Mouse (Mus musculus) brain, embryonic 14.5 days (tissue): ENCODE measurements around the gene Itga9. TPM values are rescaled to one million over a fixed set of nuclear protein-coding genes. Genes with fewer than 3 reads are reported as not detected.
A peak's percentile ranks its signal among the peaks of the same experiment; 100 is the strongest.

Experiments
- DNase-seq: peaks from one replicate; pipeline ENCODE4 v3.0.0-alpha.2; 2011; ENCODE audit warnings: low read depth
- CTCF ChIP-seq: fragments of 200-500 bp; IDR thresholded peaks from 2 replicates; pipeline ENCODE4 v1.5.1; 2012; ENCODE audit warnings: inconsistent platforms, mild to moderate bottlenecking, moderate library complexity, borderline replicate concordance; ENCODE audit not compliant: insufficient read depth, insufficient read length; ENCODE audit errors: extremely low read depth
- POLR2A ChIP-seq: fragments of 200-500 bp; IDR thresholded peaks from 2 replicates; pipeline ENCODE4 v1.6.1; 2012; ENCODE audit warnings: mild to moderate bottlenecking, inconsistent platforms, borderline replicate concordance; ENCODE audit not compliant: poor library complexity, insufficient read depth, insufficient read length, severe bottlenecking; ENCODE audit errors: extremely low read depth
- polyA plus RNA-seq: library from polyadenylated mRNA; depleted of rRNA; stranded (reverse); fragments of >200 nt; gene quantifications from 2 replicates; pipeline ENCODE4 v1.2.3, GENCODE M21; 2012

The Itga9 gene
- polyA plus RNA-seq, 1 experiment, result 3.0 TPM

DNA sequence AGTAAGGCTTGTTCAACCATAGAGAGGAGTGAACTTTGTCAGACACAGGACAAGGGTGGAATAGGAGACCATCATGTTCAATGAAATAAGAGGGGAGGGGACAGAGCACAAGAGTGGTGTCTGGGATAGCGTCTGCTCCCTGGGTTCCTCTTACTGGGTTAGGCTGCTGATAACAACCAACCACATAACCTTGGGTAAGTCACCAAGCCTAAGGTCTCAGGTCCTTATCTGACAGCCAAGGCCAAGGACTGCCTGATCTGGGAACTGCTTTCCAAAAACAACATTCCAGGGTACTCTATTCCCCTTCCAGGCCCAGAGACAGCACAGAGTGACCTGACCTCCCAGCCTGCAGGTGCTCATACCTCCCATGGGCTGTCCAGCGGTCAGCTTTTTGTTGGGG, 260.5 kb downstream of the Itga9 start:
- DNase-seq, result no peak
- no peak for TF ChIP-seq CTCF

DNA sequence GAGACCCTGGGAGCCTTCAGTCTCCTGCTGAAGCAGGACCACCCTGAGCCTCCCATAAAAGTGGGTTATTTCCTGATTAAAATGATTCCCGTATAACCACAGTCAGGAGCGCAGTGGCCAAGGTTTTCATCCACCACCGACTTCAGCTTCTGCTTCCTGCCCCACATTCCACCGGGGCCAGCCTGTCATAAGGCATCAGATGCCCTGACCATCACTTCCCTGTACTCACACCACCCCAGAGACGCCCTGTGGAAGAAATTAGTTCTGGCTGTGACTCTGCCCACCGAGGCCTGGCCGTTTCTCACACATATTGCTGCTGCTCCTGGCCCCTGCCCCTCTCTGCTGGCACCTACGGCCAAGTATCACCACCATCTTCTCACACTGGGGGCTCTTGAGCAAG, 261.4 kb downstream of the Itga9 start:
- DNase-seq, result no peak
- TF ChIP-seq POLR2A, result no peak
- no peak for TF ChIP-seq CTCF

DNA sequence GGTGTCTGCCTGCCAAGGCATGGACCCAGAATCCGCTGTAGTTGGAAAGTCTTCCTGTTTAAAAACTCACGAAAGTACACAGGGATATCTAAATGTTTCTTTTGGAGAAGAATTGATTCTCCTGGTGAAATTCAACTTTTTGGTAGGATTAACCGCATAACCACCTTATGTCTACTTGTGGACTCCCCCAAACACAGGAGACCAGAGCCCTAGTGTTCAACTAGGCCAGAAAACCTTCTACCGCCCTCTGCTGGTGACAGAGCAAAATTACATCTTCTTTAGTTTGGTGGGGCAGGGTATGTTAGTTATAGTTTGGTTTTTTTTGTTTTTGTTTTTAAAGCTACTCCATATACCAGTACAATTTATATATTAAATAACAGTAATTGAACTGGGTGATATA, 264.6 kb downstream of the Itga9 start:
- TF ChIP-seq CTCF, result peak; percentile 71; the same call in 1 of the 2 replicates
- TF ChIP-seq POLR2A, result no peak
- DNase-seq, result peak; percentile 71

DNA sequence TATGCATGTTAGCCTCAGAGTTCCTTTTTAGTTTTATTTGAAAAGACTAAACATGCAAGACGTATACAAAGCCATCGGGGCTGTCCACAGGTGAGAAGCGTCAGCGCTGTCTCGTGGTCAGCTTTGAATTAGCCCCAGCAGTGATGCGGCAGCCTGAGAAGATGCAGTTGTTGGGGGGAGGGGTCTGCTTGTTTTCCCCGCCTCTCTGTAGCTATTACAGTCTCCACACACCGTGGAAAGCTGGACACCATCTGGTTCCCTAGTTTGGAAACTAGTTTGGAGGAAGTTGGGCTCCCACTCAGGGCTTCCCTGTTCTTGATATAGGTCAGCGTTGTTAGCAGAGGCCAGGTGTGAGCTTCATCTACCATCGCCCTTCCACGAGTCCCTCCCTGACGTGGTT, 266.5 kb downstream of the Itga9 start:
- TF ChIP-seq CTCF (no peak), POLR2A (no peak)
- no peak for DNase-seq

DNA sequence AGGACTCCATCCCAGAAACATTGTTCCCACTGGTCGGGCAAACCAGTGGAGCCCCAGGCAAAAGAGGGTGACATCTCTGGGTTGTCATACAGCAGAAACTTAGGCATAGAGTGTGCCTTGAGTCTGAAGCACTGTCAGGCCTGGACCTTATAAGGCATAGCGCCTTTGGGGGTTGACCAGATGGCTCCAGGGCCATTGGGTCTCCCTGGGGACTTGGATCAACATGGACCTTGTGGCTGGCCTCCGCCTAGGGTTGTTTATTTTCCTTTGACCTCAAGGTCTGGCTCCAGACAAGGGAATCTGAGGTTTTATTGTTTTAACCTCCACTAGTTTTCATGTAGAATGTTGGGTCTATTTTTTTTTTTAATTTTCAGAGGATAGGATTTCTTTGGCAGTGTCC, 267.1 kb downstream of the Itga9 start:
- TF ChIP-seq POLR2A (no peak), CTCF (no peak)
- DNase-seq, result no peak

DNA sequence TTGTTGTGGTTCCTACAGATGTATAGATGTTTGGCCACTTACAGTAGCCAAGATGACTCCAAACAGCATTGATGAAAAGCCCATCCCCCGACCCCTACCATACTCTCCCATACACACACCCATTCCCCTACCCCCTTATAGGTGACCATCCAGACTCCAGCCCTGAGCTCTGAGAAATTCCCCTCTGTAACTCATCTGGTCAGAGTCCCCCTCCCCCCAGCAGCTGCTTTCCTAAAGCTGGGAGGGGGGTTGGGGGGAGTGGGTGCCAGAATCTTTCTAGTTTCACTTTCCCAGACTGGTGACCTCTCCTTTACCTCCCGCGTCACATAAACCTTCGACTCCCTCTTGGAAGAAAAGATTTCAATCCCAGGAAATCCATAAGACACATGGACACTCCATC, 269.2 kb downstream of the Itga9 start:
- no peak for DNase-seq
- TF ChIP-seq POLR2A (no peak), CTCF (no peak)

DNA sequence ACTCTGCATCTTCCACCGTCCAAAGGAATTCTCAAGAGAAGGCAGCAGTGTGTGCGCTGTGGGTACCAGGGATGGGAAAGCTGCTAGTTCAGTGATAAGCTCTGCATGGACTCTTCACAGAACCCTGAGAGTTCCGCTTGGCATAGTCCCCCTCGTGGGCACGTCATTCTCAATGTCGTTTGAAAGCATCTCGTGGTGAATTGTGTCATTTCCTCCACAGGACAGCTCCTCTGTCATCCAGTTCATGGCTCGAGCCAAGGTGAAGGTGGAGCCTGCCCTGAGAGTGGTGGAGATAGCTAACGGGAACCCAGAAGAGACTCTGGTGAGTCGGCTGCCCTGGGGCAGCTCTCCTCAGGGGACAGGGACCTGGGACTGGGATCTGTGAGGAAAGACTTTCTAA, 270.4 kb downstream of the Itga9 start:
- no peak for DNase-seq
- TF ChIP-seq CTCF (no peak), POLR2A (no peak)

DNA sequence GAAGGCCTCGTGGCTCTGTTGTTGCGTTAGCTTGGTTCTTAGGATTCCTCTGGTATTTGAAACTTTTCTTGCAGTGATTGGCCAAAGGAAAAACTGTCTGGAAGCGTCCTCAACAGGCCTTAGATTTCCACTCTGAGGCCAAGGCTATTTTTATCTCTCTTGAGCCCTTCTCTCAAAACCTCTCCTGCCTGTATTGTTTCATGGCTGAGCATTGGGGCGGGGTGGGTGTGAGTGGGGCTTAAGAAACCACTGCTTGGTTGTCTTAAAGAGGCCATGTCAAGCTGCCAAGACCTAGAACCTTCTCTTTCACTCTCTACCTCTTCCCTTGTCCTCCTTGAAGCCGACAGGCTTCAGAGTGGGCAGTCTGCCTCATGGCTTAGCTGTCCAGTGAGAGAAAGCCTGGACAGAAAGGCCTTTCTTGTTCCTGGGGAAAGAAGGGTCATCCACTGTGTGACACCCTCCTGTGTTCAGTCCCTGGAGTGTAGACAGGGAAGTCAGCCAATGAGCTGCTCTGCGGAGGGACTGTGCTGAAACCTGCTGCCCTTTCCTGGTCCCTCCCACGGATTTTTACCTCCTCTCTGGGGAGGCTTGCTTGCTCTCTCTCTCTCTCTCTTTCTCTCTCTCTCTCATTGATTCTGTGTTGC, 271.0 kb downstream of the Itga9 start:
- no peak for DNase-seq
- TF ChIP-seq CTCF, result no peak
- no peak for TF ChIP-seq POLR2A

DNA sequence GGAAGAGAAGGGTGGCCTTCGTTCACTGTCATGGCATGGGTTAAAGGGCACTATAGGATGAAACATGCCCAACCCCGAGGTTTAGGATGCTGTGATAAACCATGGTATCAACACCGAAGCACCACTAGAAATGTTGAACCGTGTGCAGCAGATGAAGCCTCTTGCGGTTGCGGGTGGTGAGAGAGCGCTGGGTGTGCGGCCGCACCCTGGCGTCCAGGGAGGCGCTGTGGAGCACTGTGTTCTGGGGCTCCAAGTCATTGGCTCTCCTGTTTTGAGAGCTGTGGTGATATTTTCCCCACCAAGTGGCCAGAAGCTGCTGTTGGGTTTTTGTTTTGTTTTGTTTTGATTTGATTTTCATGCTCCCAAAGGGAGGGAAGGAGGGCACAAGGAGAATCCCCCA, 272.1 kb downstream of the Itga9 start:
- TF ChIP-seq POLR2A (no peak), CTCF (no peak)

DNA sequence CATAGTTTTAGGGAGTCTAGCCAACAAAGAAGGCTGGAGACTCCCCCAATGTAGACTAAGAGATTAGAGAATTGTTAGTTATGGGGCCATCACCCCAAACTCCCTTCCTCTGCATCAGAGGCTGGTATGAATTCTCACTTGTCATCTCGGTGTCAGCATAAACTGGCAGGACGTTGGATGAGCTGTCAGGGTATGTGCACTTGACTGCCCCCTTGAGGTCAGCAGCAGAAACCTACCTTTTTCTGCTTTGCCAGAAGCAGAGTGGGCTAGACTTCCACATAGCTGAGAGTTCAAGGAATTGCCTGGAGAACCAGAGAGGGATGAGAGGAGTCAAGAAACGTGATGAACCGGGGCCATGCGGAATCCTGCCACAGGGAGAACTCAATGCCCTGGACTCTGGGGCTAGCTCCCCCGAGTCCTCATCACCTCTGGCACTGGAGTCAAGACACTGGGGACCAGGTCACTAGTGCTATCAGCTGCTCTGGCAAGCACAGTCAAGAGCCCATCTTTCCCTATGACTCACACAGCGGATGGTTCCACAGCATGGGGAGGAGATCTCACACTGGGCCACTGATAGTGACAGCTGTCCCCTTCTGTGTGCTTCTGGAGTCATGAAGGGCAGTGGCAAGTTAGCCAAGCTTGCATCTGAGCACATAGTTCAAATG, 274.9 kb downstream of the Itga9 start:
- TF ChIP-seq POLR2A (no peak), CTCF (peak; percentile 41; the same call in 1 of the 2 replicates)
- no peak for DNase-seq

More for the DNA sequence above, 272.1 kb downstream of the Itga9 start:
- DNase-seq, result no peak

DNA sequence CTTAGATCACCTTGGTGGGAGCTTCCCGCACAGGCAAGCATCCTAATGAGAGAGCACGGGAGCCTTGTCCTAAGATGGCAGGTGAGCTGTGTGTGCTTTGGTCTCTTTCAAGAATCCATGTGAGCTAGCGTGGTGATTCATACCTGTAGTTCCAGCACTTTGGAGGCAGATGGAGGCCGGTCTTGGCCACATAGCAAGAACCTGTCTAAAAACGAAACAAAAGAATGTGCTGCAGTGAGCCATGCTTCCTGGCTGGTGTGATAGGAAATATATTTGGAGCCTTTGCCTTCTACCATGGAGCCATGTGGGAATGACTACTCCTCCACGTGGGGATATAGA, 275.4 kb downstream of the Itga9 start:
- no peak for DNase-seq
- TF ChIP-seq CTCF, result no peak
- TF ChIP-seq POLR2A, result no peak

DNA sequence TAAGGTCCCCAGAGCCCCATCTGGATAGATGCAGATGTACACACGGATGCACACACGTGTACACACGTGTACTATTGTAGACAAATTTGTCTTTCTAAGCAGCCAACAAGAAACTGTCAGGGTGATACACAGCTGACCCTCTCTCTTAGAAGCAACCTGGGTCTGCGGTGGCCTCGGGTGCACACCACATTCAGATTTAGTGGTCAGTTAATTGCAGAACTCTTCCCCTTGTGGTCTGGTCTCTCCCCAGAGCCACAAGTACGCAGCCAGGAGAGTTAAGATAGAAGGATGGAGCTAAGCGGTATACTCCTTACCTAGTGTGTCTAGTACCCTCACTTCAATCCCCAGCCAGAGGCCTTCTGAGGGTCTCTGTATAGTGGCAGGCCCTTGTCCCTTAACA, 276.7 kb downstream of the Itga9 start:
- TF ChIP-seq CTCF (no peak), POLR2A (no peak)
- no peak for DNase-seq

DNA sequence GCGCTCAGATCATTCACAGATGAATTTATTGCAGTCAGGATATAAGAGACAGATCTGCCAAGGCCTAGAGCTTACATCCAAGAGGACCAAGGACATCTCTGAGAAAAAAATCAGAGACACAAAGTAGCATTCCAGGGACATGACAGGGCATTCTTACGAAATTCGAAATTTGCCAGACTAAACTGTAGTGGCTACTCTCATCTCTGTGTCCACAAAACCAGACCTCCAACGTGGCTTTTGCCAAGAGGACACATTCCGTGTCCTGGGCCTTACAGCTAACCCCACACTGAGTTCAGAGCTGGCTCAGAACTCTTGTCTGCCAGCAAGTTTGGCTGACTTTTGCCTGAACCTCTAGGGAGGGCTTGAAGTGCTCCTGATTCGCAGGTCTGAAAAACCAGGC, 279.3 kb downstream of the Itga9 start:
- DNase-seq, result no peak
- TF ChIP-seq CTCF (no peak), POLR2A (no peak)

DNA sequence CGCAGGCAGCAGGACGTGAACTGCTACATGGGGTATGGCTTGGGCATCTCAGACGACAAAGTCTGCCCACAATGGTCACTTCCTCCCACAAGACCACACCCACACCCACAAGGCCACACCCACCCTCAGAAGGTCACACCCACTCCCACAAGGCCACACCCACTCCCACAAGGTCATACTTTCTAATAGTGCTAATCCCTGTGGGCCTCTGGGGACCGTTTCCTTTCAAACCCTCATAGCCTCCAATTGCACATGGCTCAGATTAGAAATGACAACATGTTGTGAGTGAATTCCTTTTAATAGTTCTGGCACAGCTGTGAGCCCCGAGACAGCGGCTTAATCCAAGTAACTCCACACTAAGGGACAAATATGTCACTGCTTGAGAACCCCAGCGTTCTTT, 280.7 kb downstream of the Itga9 start:
- TF ChIP-seq CTCF, result no peak
- TF ChIP-seq POLR2A, result no peak
- DNase-seq, result no peak
